Mouse (Mus musculus) heart, embryonic 12.5 days (tissue): Measurements from ENCODE around the gene Dicer1. TPM values are rescaled to one million over a fixed set of nuclear protein-coding genes. Genes with fewer than 3 reads are reported as not detected.

ENCODE experiments used
- ATAC-seq: fragments of 200-750 bp; cut with Nextera tagmentation; 2 replicates; pipeline ENCODE4 v1.8.0; 2017; ENCODE audit warnings: moderate TSS enrichment, moderate library complexity; ENCODE audit not compliant: insufficient number of reproducible peaks, low FRiP score
- H3K27ac ChIP-seq: fragments of 300-500 bp; sonication (generic); 2 replicates; pipeline ENCODE4 v1.5.1; 2016; ENCODE audit warnings: mild to moderate bottlenecking, moderate library complexity; ENCODE audit not compliant: poor library complexity, severe bottlenecking
- H3K27me3 ChIP-seq: fragments of 300-500 bp; sonication (generic); replicated peaks from 2 replicates; pipeline ENCODE4 v1.6.1; 2016; ENCODE audit warnings: mild to moderate bottlenecking, moderate library complexity
- H3K36me3 ChIP-seq: fragments of 300-500 bp; sonication (generic); 2 replicates; pipeline ENCODE4 v1.6.1; 2016; ENCODE audit warnings: mild to moderate bottlenecking, moderate library complexity
- H3K4me1 ChIP-seq: fragments of 300-500 bp; sonication (generic); replicated peaks from 2 replicates; pipeline ENCODE4 v1.6.1; 2016; ENCODE audit warnings: mild to moderate bottlenecking
- H3K4me2 ChIP-seq: fragments of 300-500 bp; sonication (generic); 2 replicates; pipeline ENCODE4 v1.6.1; 2016; ENCODE audit warnings: mild to moderate bottlenecking, moderate library complexity
- H3K4me3 ChIP-seq: fragments of 300-500 bp; sonication (generic); 2 replicates; pipeline ENCODE4 v1.5.1; 2016; ENCODE audit warnings: mild to moderate bottlenecking
- H3K9ac ChIP-seq: fragments of 300-500 bp; sonication (generic); 2 replicates; pipeline ENCODE4 v1.6.1; 2016; ENCODE audit warnings: mild to moderate bottlenecking, moderate library complexity
- H3K9me3 ChIP-seq: fragments of 300-500 bp; sonication (generic); replicated peaks from 2 replicates; pipeline ENCODE4 v1.6.1; 2016; ENCODE audit warnings: mild to moderate bottlenecking, moderate library complexity
- WGBS: fragments of 180-500 bp; shearing (Covaris S2); methylation state at CpG from one replicate; pipeline ENCODE4 v1.1.7; 2016; 5-methylcytosine and 5-hydroxymethylcytosine counted together
- polyA plus RNA-seq: library from polyadenylated mRNA; unstranded; fragments of >200 nt; fragmentation: Nextera tagmentation; extraction: Ambion mirVana; gene quantifications from 2 replicates; pipeline ENCODE4 v1.2.1, GENCODE M21; 2016

Gene Dicer1
- polyA plus RNA-seq, 1 experiment from 2014 or later, result 41.6 TPM

DNA sequence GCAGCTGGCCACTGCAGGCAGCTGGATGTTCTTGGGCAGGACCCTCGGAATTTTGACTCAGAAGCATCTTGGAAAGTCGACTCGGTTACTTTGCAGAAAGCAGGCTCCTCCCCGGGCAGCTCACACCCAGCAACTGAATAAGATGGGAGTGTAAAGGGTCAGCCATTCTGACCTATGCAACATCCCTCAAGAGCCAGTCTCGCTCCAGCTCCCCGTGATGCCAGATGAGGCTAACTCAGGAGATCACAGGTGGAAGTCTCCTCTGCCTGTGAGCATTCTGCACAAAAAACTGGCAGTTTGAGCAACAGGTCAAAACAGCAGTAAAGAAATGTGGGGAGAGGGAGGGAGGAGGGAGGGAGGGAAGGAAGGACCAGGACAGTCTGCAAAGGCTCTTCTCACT is 100.5 kb downstream of the Dicer1 start:
- Histone ChIP-seq H3K4me2 (no peak overlapping the region), H3K9ac (no peak overlapping the region; the same call in 1 of the 2 replicates), H3K27me3 (peaks cover 17% of the 10 kb centered on the region), H3K27ac (no peak overlapping the region), H3K9me3 (peaks cover 17% of the 10 kb centered on the region), H3K4me1 (no peaks in the 10 kb centered on the region), H3K36me3 (no peaks in the 10 kb centered on the region), H3K4me3 (no peak overlapping the region)
- ATAC-seq, result no peak
- WGBS, result 60% methylated on average over 6 of the region's 6 CpGs

DNA sequence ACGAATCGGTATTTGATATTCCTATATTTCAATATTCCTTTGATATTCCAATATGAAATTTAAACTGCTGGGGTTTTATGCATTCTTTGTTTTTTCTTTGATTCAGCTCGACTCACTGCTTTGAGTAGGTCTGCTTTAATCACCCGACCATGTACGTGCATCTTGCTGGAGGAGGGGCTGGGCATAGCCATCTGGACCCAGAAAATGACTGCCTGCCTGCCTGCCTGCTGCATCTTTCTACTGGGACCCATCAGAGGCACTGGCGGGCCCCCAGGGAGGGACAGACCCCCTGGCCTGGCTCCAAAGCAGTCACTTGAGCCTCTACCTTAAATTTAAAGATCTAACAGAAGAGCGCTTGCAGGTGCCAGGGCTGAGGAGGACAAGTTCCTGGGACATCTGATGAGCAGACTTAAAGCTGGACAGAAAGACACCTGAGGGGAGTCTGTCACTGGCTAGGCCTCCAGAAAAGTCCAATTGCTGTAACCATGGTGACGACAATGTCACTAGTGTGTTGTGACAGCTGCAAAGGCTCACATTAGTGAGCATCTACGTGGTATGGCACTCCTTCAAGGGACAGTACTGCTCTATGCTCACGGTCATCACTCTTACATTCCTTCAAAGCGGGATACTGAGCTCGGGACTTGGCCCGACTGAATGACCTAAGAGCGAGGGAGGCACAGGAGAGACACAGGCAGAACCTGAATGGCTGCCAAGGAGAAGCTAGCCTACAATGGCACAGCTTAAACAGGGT is 101.1 kb downstream of the Dicer1 start:
- no peak overlapping the region for H3K4me2 ChIP-seq
- H3K9ac ChIP-seq, result no peak overlapping the region
- peaks cover 20% of the 10 kb centered on the region for H3K27me3 ChIP-seq
- ATAC-seq, result no peak
- WGBS, result 69% methylated on average over 14 of the region's 14 CpGs
- no peak overlapping the region for H3K27ac ChIP-seq
- H3K4me1 ChIP-seq, result no peaks in the 10 kb centered on the region
- H3K4me3 ChIP-seq, result no peak overlapping the region
- peaks cover 11% of the 10 kb centered on the region; the same call in 1 of the 2 replicates for H3K9me3 ChIP-seq
- no peaks in the 10 kb centered on the region for H3K36me3 ChIP-seq

DNA sequence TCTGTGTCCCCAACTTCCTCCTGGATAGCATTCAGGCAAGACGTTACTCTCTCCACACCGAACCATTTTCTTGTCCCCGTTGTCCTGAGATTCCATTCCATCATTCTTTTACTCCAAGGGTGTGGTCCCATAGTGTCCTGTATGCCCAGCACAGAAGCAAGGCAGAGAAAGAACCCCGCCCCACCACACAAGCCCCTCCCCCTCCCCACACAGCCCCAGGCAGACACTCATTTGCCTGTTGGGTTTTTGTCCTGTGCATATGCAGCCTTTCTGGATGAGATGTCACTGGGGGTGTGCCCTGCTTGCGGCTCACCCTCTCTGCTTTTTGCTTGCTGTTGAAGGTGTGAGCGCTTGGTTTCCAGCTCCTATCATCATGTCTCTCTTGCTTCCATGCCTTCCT is 103.4 kb downstream of the Dicer1 start:
- no peaks in the 10 kb centered on the region for H3K36me3 ChIP-seq
- H3K9ac ChIP-seq, result no peak overlapping the region
- no peaks in the 10 kb centered on the region for H3K9me3 ChIP-seq
- H3K27ac ChIP-seq, result no peak overlapping the region
- H3K27me3 ChIP-seq, result peaks cover 25% of the 10 kb centered on the region
- no peak overlapping the region for H3K4me3 ChIP-seq
- WGBS, result 82% methylated on average over 6 of the region's 6 CpGs
- ATAC-seq, result no peak
- no peak overlapping the region for H3K4me2 ChIP-seq
- H3K4me1 ChIP-seq, result no peaks in the 10 kb centered on the region

DNA sequence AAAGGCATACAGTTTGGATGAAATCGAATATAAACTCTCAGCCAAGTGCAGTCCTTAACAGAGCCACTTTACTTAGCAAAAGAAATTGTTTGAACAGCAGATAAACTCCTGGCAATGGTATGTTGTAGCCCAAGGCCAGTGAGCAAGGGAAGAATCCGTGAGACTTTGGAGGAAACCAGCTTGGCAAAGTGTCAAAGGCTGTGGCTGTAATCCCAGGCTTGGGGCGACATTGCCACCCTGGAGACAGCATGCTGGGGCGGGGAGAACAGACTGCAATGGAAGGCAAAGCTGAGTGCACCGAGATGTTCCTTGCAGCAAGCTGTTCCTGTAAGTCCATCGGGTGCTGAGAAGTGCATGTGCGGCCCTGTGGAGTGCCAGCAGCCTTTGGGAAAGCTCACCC is 109.4 kb downstream of the Dicer1 start:
- Histone ChIP-seq H3K4me2 (no peak overlapping the region), H3K36me3 (no peaks in the 10 kb centered on the region), H3K4me3 (no peak overlapping the region), H3K9me3 (no peaks in the 10 kb centered on the region), H3K27me3 (peaks cover 50% of the 10 kb centered on the region), H3K27ac (no peak overlapping the region), H3K9ac (no peak overlapping the region), H3K4me1 (peaks cover 16% of the 10 kb centered on the region)
- no peak for ATAC-seq
- WGBS, result 55% methylated on average over 7 of the region's 7 CpGs

DNA sequence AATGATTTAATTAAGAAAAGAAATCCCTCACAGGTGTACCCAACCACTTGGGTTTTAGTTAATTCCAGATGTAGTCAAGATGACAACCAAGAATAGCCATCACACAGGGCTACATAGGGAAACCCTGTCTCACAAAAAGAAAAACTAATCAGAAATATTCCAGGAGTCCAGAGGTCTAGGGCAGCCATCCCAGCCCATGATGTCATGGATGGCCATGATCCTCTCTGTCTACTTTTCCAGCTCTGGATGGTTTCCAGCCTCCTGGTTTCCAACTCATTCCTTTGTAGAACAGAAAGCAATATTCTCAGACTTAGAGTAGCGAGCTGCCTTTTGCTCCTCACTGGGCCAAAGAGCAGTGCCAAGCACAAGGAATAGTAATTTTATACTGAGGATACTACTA is 110.8 kb downstream of the Dicer1 start:
- no peak overlapping the region for H3K4me2 ChIP-seq
- no peaks in the 10 kb centered on the region for H3K9me3 ChIP-seq
- no peak overlapping the region for H3K9ac ChIP-seq
- no peak overlapping the region for H3K27ac ChIP-seq
- H3K36me3 ChIP-seq, result no peaks in the 10 kb centered on the region
- H3K4me1 ChIP-seq, result peaks cover 18% of the 10 kb centered on the region
- 84% methylated on average over 1 of the region's 1 CpGs for WGBS
- H3K4me3 ChIP-seq, result no peak overlapping the region
- peaks cover 50% of the 10 kb centered on the region for H3K27me3 ChIP-seq
- no peak for ATAC-seq

DNA sequence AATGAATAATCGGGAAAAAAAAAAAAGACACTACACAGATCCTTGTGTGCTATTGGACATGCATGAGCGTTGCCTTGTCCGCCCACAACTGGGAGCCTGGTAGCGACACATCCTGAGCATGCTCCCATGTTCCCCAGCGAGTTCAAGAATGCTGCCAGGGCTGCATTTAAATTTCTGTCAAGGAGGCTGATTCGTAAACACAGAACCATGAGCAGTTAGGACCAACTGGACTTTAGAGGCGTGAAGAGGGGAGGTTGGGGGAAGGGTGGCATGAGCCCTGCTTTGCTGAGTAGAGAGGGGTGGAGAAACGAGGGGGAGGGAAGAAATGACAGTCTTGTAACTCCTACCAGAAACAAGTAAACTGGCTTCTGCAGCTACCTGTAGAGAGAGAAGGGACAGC is 113.6 kb downstream of the Dicer1 start:
- ATAC-seq, result no peak
- 0 out of 2 replicates have a peak overlapping the region, but pooled peaks have one; percentile 22 for H3K4me3 ChIP-seq
- H3K4me2 ChIP-seq, result peak overlapping the region; percentile 59
- no peaks in the 10 kb centered on the region for H3K36me3 ChIP-seq
- WGBS, result 34% methylated on average over 8 of the region's 8 CpGs
- H3K9me3 ChIP-seq, result no peaks in the 10 kb centered on the region
- H3K27ac ChIP-seq, result no peak overlapping the region
- no peak overlapping the region for H3K9ac ChIP-seq
- peaks cover 18% of the 10 kb centered on the region for H3K4me1 ChIP-seq
- peaks cover 54% of the 10 kb centered on the region for H3K27me3 ChIP-seq

Other genes with a start within 250 kb of the Dicer1 start
- gene Clmn, start 113.1 kb upstream of the Dicer1 start, polyA plus RNA-seq, result 0.56 and 1.3 TPM in 2 replicates